Mouse (Mus musculus) right cerebral cortex, postnatal 4 days (tissue): ENCODE results near the gene Atp13a3.
A peak's percentile ranks its signal among the peaks of the same experiment; 100 is the strongest.

Experiments used
- DNase-seq: peaks from one replicate; pipeline ENCODE4 v3.0.0-alpha.2; 2022

Gene Atp13a3

DNA sequence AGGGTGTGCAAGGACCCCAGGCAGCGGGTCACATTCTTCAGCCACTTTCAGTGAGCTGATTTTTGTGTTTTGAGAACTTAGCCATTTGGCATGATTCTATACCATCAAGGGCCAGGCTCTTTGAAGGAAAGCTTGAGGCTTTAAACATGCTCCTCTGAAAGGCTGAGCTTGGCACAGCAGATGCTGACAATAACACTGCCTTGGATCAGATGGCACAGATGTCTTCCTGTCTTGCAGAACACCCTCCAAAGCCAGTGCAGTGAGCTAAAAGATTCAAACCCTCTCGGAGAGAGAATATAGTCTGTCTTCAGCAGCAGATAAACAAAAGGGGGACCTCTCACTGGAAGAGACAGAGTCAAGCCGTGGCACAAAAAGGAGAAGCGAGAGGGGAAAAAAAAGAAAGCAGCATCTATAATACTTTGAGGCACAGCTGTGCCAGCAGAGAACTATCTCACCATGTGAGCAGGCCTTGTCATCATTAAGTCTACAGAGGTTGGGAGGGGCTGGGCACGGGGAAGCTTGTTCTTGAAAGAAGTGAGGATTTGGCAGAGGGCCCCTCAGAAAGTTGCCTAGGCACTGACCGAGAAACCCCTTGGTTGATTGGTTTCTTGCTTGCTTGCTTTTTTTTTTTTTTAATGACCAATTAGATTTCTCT lies 133.7 kb downstream of the Atp13a3 start:
- DNase-seq = no peak

DNA sequence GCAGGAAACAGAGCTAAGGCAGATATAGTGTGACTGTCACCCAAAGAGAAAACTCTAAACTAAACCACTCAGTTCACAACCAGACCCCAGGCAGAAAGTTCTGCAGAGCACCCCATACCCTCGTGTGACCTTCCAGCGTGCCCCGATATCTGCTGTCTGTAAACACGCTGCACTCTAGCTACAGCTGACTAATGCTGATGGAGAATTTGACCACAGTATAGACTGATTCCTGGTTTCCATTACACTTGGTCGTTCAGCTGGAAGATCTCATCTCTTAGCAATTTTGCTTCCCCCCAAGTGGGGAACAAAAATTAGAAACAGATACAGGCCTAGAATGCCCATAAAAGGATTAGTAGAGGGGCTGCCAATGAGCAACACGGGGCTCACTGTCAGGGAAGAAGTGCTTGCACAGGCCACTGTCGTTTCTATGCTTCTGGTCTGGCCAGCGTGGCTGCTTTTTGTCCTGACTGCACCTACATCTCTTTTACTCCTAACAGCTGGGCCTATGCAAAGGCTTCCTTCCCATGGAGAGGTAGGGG lies 134.5 kb downstream of the Atp13a3 start:
- DNase-seq = no peak

DNA sequence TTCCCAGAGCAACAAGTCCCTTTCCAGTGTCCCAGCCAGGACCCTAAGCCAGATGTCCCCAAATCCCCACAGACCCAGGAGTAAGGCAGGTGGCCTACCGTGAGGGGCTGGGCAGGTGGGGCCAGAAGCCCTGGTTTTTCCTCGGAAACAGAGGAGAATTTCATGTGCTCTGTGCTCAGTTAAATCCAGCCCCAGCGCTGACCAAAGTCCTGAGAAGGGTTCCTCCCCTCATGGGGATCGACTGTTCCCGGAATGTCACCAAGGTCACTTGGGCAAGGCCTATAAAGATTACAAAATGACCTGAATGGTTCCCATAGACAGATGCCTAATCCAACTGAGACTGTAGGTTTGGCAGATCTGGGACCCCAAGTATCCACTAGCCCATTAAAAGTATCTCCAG lies 138.4 kb downstream of the Atp13a3 start, which contains the start of gene Cpn2:
Cpn2 (minus strand) TSS at position 141 of the 400 bp plus-strand sequence.
- no peak for DNase-seq

DNA sequence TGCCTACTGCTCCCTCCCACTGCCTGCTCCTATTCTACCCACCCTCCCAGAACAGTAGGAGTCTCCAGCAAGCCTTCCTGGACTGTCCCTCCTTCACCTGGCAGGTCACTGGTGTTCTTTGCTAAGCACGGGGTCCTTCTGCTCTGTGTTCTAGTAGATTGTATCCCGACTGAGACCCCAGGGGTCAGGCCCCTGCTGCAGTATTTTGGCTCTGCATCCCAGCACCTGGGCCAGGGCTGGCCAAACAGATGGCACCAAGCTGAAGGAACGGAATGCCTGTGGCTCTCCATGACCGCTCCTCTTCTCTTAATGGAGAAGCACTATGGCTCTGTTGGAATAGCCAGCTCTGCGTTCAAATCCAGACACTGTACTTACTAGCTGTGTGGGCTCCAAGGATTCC lies 139.2 kb downstream of the Atp13a3 start:
- no peak for DNase-seq

DNA sequence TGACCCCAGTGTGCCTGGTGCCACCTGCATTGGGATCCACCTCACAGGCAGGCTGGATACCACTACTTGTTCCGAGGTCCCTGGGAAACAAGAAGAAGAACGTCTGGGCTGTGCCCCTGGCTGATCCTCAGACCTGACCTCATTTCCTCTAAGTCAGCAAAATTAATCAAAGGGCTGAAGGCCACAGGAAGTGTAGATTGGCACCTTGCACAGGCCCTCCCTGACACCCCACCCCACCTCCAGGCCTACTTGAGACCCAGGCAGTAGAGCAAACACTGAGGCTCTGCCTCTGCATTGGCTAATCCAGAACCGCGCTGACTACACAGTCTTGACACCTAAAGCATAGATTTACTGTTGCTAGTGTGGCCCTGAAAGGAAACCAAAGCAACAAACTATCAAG lies 140.2 kb downstream of the Atp13a3 start:
- no peak for DNase-seq

DNA sequence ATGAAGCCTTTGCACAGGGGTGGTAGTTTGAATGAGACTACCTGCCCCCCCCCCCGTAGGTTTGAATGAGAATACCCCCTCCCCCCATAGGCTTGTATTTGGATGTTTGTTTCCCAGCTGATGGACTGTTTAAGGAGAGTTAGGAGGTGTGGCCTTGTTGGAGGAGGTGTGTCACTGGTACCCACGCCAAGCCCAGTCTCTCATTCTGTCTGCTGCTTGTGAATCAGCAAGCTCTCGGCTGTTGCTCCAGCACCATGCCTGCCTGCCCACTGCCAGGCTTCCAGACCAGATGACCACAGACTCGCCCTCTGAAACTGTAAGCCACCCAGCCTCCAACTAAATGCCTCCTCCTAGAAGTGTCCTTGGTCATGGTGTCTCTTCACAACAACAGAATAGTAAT lies 142.6 kb downstream of the Atp13a3 start:
- DNase-seq = no peak

DNA sequence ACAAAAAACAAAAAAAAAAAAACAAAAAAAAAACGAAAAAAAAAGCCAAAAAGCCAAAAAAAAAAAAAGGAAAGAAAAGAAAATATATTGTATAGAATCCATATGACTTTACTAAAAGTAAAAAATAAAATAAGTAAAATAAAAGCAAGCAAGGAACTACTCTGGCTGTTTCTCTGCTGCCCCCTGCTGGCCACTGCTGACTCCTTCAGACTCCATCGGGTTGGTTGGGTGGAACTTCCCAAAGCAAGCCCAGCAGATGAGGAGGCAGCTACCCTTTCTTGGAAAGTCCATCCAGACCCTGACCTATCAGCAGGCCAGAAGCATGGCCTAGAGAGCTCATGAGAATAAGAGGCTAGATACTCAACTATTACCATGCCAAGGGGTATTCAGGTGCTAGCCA lies 143.1 kb downstream of the Atp13a3 start:
- DNase-seq = peak; percentile 87
